Mouse (Mus musculus): Measurements from ENCODE around the gene Lyrm9.

DNA sequence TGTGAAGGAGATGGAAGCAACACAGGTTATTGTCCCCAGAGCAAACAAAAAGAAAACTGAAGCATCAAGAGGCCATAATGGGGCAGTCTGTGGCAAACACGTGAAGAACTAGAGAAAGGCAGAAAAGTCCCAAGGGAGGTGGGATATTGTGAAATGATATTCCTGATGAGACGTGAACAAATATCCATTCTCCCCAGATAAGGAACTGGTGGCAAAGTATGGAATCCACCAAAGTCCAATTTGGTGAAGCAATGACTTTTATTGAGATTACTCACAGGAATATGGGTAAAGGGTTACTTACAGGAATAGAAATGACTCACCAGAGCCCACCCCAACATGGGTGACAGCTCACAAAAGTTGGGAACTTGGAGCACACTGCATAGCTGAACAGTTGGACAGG lies 38.9 kb downstream of the Lyrm9 start:
- no peak for TF ChIP-seq GATA1 (IDR thresholded peaks at IDR 0.05; ENCODE audit: low read length)
- no peak for TF ChIP-seq TAL1 (IDR thresholded peaks at IDR 0.05; ENCODE audit: low read length)
